Mouse (Mus musculus) thymus, adult 2 months (tissue): ENCODE data around the gene Mief1.

Source experiments
- CTCF ChIP-seq: fragments of 200-500 bp; IDR thresholded peaks from 2 replicates; pipeline ENCODE4 v1.5.1; 2012; ENCODE audit warnings: mild to moderate bottlenecking, control low read depth, low read length, moderate library complexity, borderline replicate concordance; ENCODE audit not compliant: control insufficient read depth, poor library complexity, insufficient read depth; ENCODE audit errors: extremely low read depth
- POLR2A ChIP-seq: fragments of 200-500 bp; IDR thresholded peaks from 2 replicates; pipeline ENCODE4 v1.6.1; 2012; ENCODE audit warnings: mild to moderate bottlenecking, low read length, control low read depth, moderate library complexity; ENCODE audit not compliant: control insufficient read depth, poor library complexity, insufficient read depth; ENCODE audit errors: extremely low read depth

- TF ChIP-seq POLR2A (no peak), CTCF (no peak)
Observed at GRCm38 (mm10) chr15:80286851-80287415, 53.1 kb downstream of the Mief1 start, which contains the start of gene Cacna1i.
